Mouse (Mus musculus): Measurements from ENCODE around the gene Acp6. TPM values are rescaled to one million over a fixed set of nuclear protein-coding genes. Genes with fewer than 3 reads are reported as not detected.
"Not testable (repeated sequence)": the region's sequence is repeated elsewhere in the genome, so short reads cannot be mapped to it uniquely, and the experiment has no call there.

Acp6 gene
- polyA plus RNA-seq (2012; rRNA removed): 9.8 and 11.1 TPM in 2 replicates
- polyA plus RNA-seq (2014; fragmentation: Nextera tagmentation; extraction: Ambion mirVana): 13.8 and 14.8 TPM in 2 replicates

DNA sequence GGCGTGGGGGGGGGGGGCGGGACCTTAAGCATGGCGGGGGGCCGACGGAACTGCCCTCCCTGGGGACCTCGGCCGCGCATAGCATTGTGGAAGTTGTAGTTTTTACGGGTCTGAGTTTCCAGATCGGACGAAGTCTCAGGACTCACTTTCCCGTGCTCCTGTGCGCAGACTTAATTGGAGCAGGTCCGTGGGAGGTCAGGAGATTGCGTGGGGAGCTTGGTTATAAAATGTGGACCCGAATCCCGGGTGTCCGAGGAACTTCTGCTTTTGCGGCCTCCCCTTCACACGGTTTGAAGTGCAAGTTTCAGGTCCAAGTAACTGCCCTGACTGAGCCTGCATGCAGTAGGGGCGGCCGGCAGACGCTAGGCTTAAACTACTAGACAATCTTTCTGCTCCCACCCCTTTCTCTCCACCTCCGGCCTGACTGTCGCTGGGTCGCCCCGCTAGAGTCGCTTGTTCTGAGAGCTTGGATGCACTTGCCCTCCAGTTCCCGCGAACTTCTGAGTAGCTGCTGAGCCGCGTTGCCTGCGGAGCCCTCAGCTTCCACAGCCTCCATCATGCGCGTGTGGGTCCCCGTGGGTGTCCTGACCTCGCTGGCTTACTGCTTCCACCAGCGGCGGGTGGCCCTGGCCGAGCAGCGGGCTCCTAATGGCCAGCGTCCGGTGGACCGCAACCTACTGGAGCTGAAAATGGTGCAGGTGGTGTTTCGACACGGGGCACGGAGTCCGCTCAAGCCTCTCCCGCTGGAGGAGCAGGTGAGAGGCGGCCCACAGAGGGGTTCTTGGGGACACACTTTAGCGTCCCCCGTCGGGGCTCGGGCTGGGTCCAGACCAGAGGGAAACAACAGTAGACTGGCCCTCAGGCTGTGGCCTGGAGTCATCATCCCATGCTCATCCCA lies at the start of gene Acp6:
Acp6 (plus strand) TSS at position 167 of the 898 bp plus-strand sequence.
- H3K4me2 ChIP-seq (ENCODE audit: low read depth): peak within 1 kb of the TSS; percentile 71
- H3K27ac ChIP-seq: peak within 1 kb of the TSS; percentile 53
- peak; percentile 92 for ATAC-seq (ENCODE audit: insufficient read depth)
- H3K9ac ChIP-seq (replicated peaks): peak within 1 kb of the TSS; percentile 82
- H3K36me3 ChIP-seq (replicated peaks; ENCODE audit: control insufficient read depth, insufficient read depth, low read depth): no peaks in the 10 kb centered on the region
- under 1% methylated on average over 53 of the region's 54 CpGs for WGBS (ENCODE audit: insufficient replicate concordance)
- DNase-seq (ENCODE audit: low read depth in 3 of 3, low spot score in 3 of 3): peak; percentile 81 to 85 (median 84)
- TF ChIP-seq CTCF (IDR thresholded peaks at IDR 0.05; ENCODE audit: low read depth) (no peak), EP300 (IDR thresholded peaks at IDR 0.05; ENCODE audit: low read depth) (no peak)
- no peaks in the 10 kb centered on the region for H3K27me3 ChIP-seq (ENCODE audit: control insufficient read depth, insufficient read depth, low read length)
- no peaks in the 10 kb centered on the region for H3K9me3 ChIP-seq (ENCODE audit: control insufficient read depth, low read length)
- peaks cover 2 to 6% of the 10 kb centered on the region in 2 experiments; a peak in 2 of 4 replicates for H3K4me1 ChIP-seq (replicated peaks; ENCODE audit: control insufficient read depth in 2 of 2, insufficient read depth in 2 of 2, low read length in 1 of 2)
- H3K4me3 ChIP-seq (ENCODE audit: insufficient read depth in 1 of 2, low read depth in 2 of 2, low read length in 2 of 2): peak within 1 kb of the TSS; percentile 88 to 89

- H3K9me3 ChIP-seq (ENCODE audit: control insufficient read depth, low read length): no peaks in the 10 kb centered on the region
- 69% methylated on average over 6 of the region's 6 CpGs for WGBS (ENCODE audit: insufficient replicate concordance)
Measured at GRCm38 (mm10) chr3:97117511-97117910, 41.1 kb upstream of the Acp6 start.

DNA sequence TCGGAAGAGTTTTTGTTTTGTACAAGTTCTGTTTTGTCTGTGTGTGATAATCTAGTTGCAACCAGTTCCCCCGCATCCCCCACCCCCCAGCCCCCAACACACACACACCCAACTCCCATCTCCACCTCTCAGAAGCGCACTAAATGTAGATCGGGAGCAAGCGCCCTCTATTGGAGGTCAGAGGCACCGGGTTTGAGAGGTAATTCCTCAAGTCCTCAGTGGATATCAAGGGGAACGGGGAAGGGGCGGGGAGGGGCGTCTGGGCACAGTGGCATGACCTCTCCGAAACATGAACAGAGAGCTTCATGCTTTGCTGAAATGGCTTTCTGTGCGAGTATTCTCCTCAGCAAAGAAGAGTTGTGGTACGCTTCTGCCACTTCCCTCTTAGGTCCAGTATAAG lies 40.3 kb upstream of the Acp6 start:
- H3K4me2 ChIP-seq (ENCODE audit: low read depth): no peak overlapping the region
- no peaks in the 10 kb centered on the region for H3K27me3 ChIP-seq (ENCODE audit: control insufficient read depth, insufficient read depth, low read length)
- no peaks in the 10 kb centered on the region for H3K9me3 ChIP-seq (ENCODE audit: control insufficient read depth, low read length)
- ATAC-seq (ENCODE audit: insufficient read depth) (no peak), DNase-seq (ENCODE audit: low read depth in 3 of 3, low spot score in 3 of 3) (no peak)
- no peak overlapping the region for H3K4me3 ChIP-seq (ENCODE audit: insufficient read depth in 1 of 2, low read depth in 2 of 2, low read length in 2 of 2)
- TF ChIP-seq CTCF (IDR thresholded peaks at IDR 0.05; ENCODE audit: low read depth) (0 out of 2 replicates have a peak, but pooled peaks have one; percentile 11), EP300 (IDR thresholded peaks at IDR 0.05; ENCODE audit: low read depth) (no peak)
- H3K36me3 ChIP-seq (replicated peaks; ENCODE audit: control insufficient read depth, insufficient read depth, low read depth): no peaks in the 10 kb centered on the region
- no peak overlapping the region for H3K9ac ChIP-seq (replicated peaks)
- H3K27ac ChIP-seq: no peak overlapping the region
- H3K4me1 ChIP-seq (replicated peaks; ENCODE audit: control insufficient read depth in 2 of 2, insufficient read depth in 2 of 2, low read length in 1 of 2): no peaks in the 10 kb centered on the region
- WGBS (ENCODE audit: insufficient replicate concordance): 52% methylated on average over 12 of the region's 12 CpGs

More at GRCm38 (mm10) chr3:97117511-97117910, 41.1 kb upstream of the Acp6 start:
- no peaks in the 10 kb centered on the region for H3K27me3 ChIP-seq (ENCODE audit: control insufficient read depth, insufficient read depth, low read length)
- no peak overlapping the region for H3K4me3 ChIP-seq (ENCODE audit: insufficient read depth in 1 of 2, low read depth in 2 of 2, low read length in 2 of 2)
- no peak for ATAC-seq (ENCODE audit: insufficient read depth)
- H3K36me3 ChIP-seq (replicated peaks; ENCODE audit: control insufficient read depth, insufficient read depth, low read depth): no peaks in the 10 kb centered on the region
- no peak for TF ChIP-seq EP300 (IDR thresholded peaks at IDR 0.05; ENCODE audit: low read depth)
- TF ChIP-seq CTCF (IDR thresholded peaks at IDR 0.05; ENCODE audit: low read depth): no peak
- no peak overlapping the region for H3K4me2 ChIP-seq (ENCODE audit: low read depth)
- no peaks in the 10 kb centered on the region for H3K4me1 ChIP-seq (replicated peaks; ENCODE audit: control insufficient read depth in 2 of 2, insufficient read depth in 2 of 2, low read length in 1 of 2)
- no peak overlapping the region for H3K27ac ChIP-seq
- H3K9ac ChIP-seq (replicated peaks): no peak overlapping the region
- no peak for DNase-seq (ENCODE audit: low read depth in 3 of 3, low spot score in 3 of 3)

DNA sequence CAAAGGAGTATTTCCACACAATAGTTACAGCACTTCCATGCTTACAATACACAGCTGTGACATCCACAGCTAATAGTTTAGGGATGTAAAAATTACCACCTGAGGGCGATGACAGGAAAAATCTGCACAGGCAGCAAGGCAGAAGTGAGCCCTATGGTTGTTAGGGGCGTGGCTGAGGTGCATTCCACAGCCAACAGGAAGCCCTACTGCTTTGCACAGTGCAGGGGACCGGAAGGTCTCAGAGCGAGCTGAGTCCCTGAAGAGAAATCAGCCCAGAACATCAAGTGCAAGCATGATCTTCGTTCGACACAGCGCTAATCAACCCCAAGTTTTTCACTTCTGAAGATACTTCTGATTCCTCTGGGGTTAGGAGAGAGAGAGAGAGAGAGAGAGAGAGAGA lies 34.4 kb upstream of the Acp6 start:
- H3K9me3 ChIP-seq (ENCODE audit: control insufficient read depth, low read length): no peaks in the 10 kb centered on the region
- H3K4me2 ChIP-seq (ENCODE audit: low read depth): no peak overlapping the region
- H3K27me3 ChIP-seq (ENCODE audit: control insufficient read depth, insufficient read depth, low read length): no peaks in the 10 kb centered on the region
- H3K36me3 ChIP-seq (replicated peaks; ENCODE audit: control insufficient read depth, insufficient read depth, low read depth): no peaks in the 10 kb centered on the region
- ATAC-seq (ENCODE audit: insufficient read depth) (no peak), DNase-seq (ENCODE audit: low read depth in 3 of 3, low spot score in 3 of 3) (no peak)
- WGBS (ENCODE audit: insufficient replicate concordance): 12% methylated on average over 7 of the region's 7 CpGs
- H3K27ac ChIP-seq: no peak overlapping the region
- H3K4me3 ChIP-seq (ENCODE audit: insufficient read depth in 1 of 2, low read depth in 2 of 2, low read length in 2 of 2): no peak overlapping the region
- H3K9ac ChIP-seq (replicated peaks): no peak overlapping the region
- H3K4me1 ChIP-seq (replicated peaks; ENCODE audit: control insufficient read depth in 2 of 2, insufficient read depth in 2 of 2, low read length in 1 of 2): no peaks in the 10 kb centered on the region
- TF ChIP-seq CTCF (IDR thresholded peaks at IDR 0.05; ENCODE audit: low read depth) (no peak), EP300 (IDR thresholded peaks at IDR 0.05; ENCODE audit: low read depth) (no peak)

DNA sequence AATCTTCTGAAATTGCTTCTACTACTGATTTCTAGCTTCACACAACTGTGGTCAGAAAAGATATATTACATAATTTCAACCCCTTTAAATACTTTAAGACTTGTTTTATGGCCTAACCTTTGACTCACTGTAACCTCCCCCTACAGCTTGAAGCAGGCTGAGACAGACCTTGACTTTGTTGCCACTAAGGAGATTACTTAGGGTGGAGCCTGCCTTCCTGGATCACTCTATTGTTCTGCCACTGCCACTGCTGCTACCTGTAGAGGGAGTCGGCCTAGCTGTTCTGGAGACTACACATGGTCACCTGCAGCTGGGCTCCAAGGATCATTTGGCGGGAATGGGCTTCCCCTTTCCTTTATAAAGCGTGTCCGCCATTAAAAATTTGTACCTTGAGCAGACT lies 29.2 kb upstream of the Acp6 start:
- no peak overlapping the region for H3K4me2 ChIP-seq (ENCODE audit: low read depth)
- TF ChIP-seq EP300 (IDR thresholded peaks at IDR 0.05; ENCODE audit: low read depth) (no peak), CTCF (IDR thresholded peaks at IDR 0.05; ENCODE audit: low read depth) (no peak)
- H3K4me3 ChIP-seq (ENCODE audit: insufficient read depth in 1 of 2, low read depth in 2 of 2, low read length in 2 of 2): no peak overlapping the region
- no peak overlapping the region for H3K9ac ChIP-seq (replicated peaks)
- H3K27me3 ChIP-seq (ENCODE audit: control insufficient read depth, insufficient read depth, low read length): no peaks in the 10 kb centered on the region
- no peak overlapping the region for H3K27ac ChIP-seq
- H3K9me3 ChIP-seq (ENCODE audit: control insufficient read depth, low read length): no peaks in the 10 kb centered on the region
- DNase-seq (ENCODE audit: low read depth in 3 of 3, low spot score in 3 of 3) (no peak), ATAC-seq (ENCODE audit: insufficient read depth) (no peak)
- WGBS (ENCODE audit: insufficient replicate concordance): 62% methylated on average over 4 of the region's 4 CpGs
- no peaks in the 10 kb centered on the region for H3K36me3 ChIP-seq (replicated peaks; ENCODE audit: control insufficient read depth, insufficient read depth, low read depth)
- H3K4me1 ChIP-seq (replicated peaks; ENCODE audit: control insufficient read depth in 2 of 2, insufficient read depth in 2 of 2, low read length in 1 of 2): no peaks in the 10 kb centered on the region

- not testable (repeated sequence) for H3K4me1 ChIP-seq (replicated peaks; ENCODE audit: control insufficient read depth in 2 of 2, insufficient read depth in 2 of 2, low read length in 1 of 2); H3K4me2 ChIP-seq (ENCODE audit: low read depth); H3K36me3 ChIP-seq (replicated peaks; ENCODE audit: control insufficient read depth, insufficient read depth, low read depth); H3K9ac ChIP-seq (replicated peaks); ATAC-seq (ENCODE audit: insufficient read depth); DNase-seq (ENCODE audit: low read depth in 3 of 3, low spot score in 3 of 3); H3K9me3 ChIP-seq (ENCODE audit: control insufficient read depth, low read length); H3K27ac ChIP-seq; H3K27me3 ChIP-seq (ENCODE audit: control insufficient read depth, insufficient read depth, low read length); H3K4me3 ChIP-seq (ENCODE audit: insufficient read depth in 1 of 2, low read depth in 2 of 2, low read length in 2 of 2)
- WGBS (ENCODE audit: insufficient replicate concordance): 43% methylated on average over 1 of the region's 1 CpGs
Measured at GRCm38 (mm10) chr3:97137666-97138065, 20.9 kb upstream of the Acp6 start.

Data from liver, embryonic 14.5 days (tissue).